Mouse (Mus musculus): Measurements from ENCODE around the gene Mnd1. TPM values are rescaled to one million over a fixed set of nuclear protein-coding genes. Genes with fewer than 3 reads are reported as not detected.

Mnd1 gene
- total RNA-seq, 2 experiments from 2014 or later = 0.68 to 0.96 TPM

DNA sequence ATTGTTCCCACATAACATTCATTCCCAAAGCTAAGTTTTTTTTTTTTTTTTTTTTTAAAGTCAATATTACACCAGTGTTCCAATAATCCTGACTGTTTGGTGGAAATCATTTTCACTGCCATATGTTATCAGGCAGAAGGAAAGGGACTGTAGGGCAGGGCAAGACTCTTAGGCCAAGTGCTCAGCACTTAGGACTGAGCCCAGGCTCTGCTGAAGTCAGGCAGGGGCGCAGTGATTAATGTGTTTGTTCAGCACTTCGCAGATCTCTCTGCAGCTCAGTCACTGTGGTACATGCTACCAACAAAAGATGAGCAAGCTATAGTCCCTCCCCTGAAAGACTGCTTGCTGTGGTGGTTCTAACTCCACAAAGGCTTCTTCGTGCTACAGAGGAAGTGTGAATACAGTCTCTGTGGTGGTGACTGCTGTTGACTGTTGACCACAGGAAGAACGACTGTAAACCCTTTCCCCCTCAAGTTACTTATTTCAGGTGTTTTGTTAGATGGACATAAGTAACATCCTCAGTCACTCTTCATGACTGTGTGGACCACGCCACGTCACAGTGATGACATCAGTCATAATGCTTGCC, 29.8 kb downstream of the Mnd1 start:
- no peak for TF ChIP-seq CTCF (IDR thresholded peaks at IDR 0.05)
- H3K27ac ChIP-seq = no peak overlapping the region
- no peak for DNase-seq (ENCODE audit: extremely low spot score in 1 of 2, low spot score in 2 of 2)
- H3K4me3 ChIP-seq = no peak overlapping the region
- intact Hi-C loops (cut with DNase I) = loop anchor here (5.0 to 10.0 kb wide), 2 partner anchors 83 to 211 kb away; partner anchors contain the start of gene Tmem131l

DNA sequence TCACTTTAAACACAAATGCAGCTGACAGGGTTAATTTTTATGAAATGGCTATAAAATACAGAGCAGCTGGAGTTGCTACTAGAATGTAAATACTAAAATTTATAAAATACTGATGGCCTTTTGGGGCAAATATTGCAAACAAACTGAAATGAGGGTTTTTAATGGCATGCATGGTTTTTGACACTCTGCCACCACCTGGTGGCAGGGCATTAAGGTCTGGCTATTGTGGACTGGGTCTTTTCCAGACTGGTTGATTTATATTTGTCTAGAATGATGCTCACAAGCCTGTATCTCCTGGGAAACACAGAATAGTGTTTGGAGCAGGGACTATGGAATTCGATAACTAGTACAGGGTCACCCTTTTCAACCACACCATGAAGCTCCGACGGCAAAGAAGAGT, 32.1 kb downstream of the Mnd1 start:
- peak in 1 of 2 experiments; percentile 17 for DNase-seq (ENCODE audit: extremely low spot score in 1 of 2, low spot score in 2 of 2)
- peak; percentile 69 for TF ChIP-seq CTCF (IDR thresholded peaks at IDR 0.05)
- H3K4me3 ChIP-seq = no peak overlapping the region
- intact Hi-C loops (cut with DNase I) = loop anchor here (1.0 to 10.0 kb wide), 2 partner anchors 176 to 209 kb away; no protein-coding TSS in a partner anchor
- no peak overlapping the region for H3K27ac ChIP-seq

DNA sequence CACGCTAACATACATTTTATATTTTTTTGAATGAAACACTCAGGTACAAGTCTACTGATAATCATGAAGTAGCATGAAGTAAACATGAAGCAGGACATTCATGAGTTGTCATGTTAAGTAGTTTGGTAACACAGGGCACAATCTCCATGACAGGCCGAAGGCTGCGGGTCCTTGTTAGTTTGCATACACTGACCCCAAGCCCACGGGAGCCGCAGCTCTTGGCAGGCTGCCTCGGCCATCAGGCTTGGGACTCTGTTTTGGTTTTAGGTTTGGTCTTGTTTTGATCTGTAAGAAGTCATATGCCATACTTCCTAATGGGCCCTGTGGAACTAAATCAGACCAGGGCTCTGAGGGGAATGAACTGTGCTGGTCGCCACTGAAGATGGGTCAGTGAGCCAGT, 36.9 kb downstream of the Mnd1 start:
- no peak overlapping the region for H3K27ac ChIP-seq
- no peak for TF ChIP-seq CTCF (IDR thresholded peaks at IDR 0.05)
- H3K4me3 ChIP-seq = no peak overlapping the region
- no peak for DNase-seq (ENCODE audit: extremely low spot score in 1 of 2, low spot score in 2 of 2)
- intact Hi-C loops (cut with DNase I) = no loop called here

DNA sequence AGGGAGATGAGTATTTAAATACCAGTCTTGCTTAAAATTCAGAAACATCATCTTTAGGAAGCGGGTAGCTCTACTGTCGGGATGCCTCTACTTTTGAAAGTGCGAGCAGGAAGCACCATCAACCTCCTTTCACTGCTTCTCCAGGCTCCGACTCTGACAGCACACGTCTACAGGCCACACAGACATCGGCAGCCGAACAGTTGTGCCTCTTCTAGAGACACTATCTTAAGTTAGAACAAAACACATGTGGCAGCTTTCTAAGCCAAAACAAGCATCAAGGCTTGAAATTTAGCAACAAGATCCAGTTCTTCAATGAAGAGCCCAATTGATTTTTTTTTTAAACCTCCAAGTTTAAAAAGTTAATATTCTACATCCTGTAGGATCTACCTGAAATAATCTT, 37.4 kb downstream of the Mnd1 start:
- intact Hi-C loops (cut with DNase I) = no loop called here
- TF ChIP-seq CTCF (IDR thresholded peaks at IDR 0.05) = no peak
- DNase-seq (ENCODE audit: extremely low spot score in 1 of 2, low spot score in 2 of 2) = no peak
- H3K4me3 ChIP-seq = no peak overlapping the region
- H3K27ac ChIP-seq = no peak overlapping the region

DNA sequence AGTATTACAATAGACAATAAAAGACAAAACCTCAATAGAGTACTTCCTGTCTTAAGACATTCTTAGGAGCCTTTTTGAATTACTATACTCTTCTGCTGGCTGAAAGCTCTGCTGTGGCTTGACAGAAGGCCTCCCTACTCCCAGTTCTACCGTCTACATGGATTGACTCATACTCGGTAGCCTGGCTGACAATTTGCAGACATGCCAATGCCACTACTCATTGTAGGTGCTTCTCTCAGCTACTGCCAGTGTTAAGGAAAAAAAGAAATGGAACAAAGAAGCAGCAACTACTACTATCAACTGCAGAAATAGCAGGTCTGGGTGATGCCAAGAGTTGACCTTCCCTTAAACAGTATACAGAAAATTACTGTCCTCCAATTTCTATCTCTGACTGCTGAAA, 47.0 kb downstream of the Mnd1 start:
- no peak overlapping the region for H3K27ac ChIP-seq
- no peak overlapping the region for H3K4me3 ChIP-seq
- intact Hi-C loops (cut with DNase I) = no loop called here
- no peak for DNase-seq (ENCODE audit: extremely low spot score in 1 of 2, low spot score in 2 of 2)
- no peak for TF ChIP-seq CTCF (IDR thresholded peaks at IDR 0.05)

DNA sequence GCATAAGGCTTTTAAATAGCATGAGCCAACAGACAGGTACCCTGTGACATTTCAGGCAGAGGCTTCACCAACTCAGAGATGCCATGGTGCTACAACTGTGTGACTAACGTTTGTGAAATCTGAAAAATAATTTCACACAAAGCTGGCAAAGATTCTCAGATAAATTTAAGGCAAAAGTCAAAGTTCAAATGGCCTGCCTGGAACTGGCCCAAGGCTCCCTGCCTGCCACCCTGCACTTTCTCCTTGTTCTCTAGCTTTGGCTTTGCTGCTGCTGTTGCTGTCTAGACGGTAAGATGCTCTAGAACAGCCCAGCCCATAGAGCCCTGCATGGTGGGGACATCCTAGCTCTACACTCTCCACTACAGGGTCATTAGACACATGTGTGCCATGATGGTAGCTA, 49.5 kb downstream of the Mnd1 start:
- TF ChIP-seq CTCF (IDR thresholded peaks at IDR 0.05) = no peak

DNA sequence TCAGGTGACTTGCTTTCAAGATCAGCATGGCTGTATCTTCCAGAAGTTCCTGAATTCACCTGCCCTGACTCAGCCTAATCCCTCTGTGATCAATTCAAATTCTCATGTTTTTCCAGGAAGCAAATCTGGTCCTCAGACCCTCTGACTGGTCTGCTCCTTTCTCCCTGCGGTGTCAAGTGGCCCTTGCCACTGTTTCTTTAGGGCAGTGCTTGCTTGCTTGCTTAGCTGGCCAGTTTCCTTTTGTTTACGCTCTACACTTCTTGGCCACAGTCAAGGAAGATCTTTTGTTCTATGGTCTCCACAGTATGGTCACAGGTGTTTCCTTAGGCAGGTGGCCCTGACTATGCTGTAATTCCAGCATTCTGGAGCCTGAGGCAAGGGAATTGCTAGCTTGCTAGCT, 52.0 kb downstream of the Mnd1 start:
- H3K4me3 ChIP-seq = no peak overlapping the region
- intact Hi-C loops (cut with DNase I) = no loop called here
- TF ChIP-seq CTCF (IDR thresholded peaks at IDR 0.05) = no peak
- DNase-seq (ENCODE audit: extremely low spot score in 1 of 2, low spot score in 2 of 2) = no peak
- no peak overlapping the region for H3K27ac ChIP-seq

More for the DNA sequence above, 49.5 kb downstream of the Mnd1 start:
- intact Hi-C loops (cut with DNase I) = no loop called here
- Histone ChIP-seq H3K4me3 (no peak overlapping the region), H3K27ac (no peak overlapping the region)
- no peak for DNase-seq (ENCODE audit: extremely low spot score in 1 of 2, low spot score in 2 of 2)

DNA sequence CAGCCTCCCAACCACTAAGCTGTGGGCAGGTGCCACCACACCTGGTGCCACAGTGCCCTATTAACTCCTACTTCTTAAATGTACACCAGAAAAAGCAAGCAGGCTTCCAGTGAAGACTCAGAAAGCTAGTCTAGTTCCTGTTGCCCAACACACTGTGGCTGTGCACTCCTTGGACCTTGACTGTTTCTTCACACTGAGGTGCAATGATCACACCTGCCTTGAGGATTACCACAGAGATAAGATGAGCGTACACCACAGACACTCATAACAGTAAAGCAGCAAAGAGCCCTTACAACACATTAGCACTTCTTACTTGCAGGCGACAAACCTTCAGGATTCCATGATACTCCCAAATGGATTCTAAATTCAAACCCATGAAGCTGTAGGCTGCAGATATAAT, 62.7 kb downstream of the Mnd1 start:
- no peak for TF ChIP-seq CTCF (IDR thresholded peaks at IDR 0.05)
- DNase-seq (ENCODE audit: extremely low spot score in 1 of 2, low spot score in 2 of 2) = no peak
- Histone ChIP-seq H3K27ac (no peak overlapping the region), H3K4me3 (no peak overlapping the region)
- intact Hi-C loops (cut with DNase I) = no loop called here

DNA sequence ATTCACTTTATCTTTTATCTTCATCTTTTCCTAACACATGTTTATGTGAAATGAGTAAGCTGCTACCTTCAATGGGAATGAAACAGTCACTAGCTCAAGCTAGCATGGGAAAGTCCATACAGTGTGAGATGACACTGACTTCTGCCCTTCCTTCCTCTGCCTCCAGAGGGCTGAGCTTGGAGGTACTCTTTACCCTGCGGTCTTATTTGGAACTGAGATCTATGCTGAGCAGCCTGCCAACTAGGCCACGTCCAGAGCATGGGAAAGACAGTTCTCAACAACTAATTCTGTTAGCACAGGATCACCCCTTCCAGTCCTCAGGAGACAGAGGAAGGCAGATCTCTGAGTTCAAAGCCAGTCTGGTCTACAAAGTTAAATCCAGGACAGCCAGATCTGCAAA, 64.6 kb downstream of the Mnd1 start:
- intact Hi-C loops (cut with DNase I) = no loop called here
- peak; percentile 20 for TF ChIP-seq CTCF (IDR thresholded peaks at IDR 0.05)
- DNase-seq (ENCODE audit: extremely low spot score in 1 of 2, low spot score in 2 of 2) = no peak
- Histone ChIP-seq H3K27ac (no peak overlapping the region), H3K4me3 (no peak overlapping the region)

DNA sequence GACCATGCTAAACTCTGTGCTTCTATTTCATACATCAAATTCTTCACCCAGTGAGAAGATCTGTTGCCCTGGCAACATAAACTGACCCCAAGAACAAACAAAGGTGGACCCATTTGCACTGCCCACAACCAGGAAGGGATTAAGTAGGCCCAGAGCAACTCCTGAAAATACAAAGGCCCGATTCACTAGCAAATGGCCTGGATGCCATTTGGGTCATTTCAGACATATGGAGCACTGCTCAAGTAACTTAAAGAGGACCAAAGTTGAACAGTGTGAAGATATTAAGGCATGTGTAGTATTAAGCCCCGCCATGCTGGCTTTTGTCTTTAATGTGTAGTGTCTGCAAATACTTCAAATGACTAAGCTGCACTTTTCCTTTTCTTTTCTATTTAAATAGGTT, 68.7 kb downstream of the Mnd1 start:
- intact Hi-C loops (cut with DNase I) = no loop called here
- Histone ChIP-seq H3K27ac (no peak overlapping the region), H3K4me3 (no peak overlapping the region)
- TF ChIP-seq CTCF (IDR thresholded peaks at IDR 0.05) = no peak
- DNase-seq (ENCODE audit: extremely low spot score in 1 of 2, low spot score in 2 of 2) = no peak

DNA sequence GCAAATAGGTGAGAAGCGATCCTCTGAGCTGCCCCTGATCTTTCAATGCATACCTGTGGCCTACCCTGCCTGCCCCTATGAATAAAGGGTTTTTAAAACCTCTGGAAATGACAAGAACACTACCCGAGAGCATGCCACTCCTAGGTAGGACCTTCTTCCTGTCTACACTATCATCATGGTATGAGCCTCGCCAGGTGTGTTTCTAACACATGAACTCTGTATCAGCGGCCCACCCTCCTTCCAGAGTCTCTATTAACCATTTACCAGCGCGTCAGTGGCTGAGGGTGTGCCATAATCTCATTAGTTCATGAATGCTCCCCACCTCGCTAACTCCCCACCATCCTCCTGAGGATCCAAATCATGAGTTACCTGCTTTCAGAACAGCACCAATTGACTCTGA, 69.2 kb downstream of the Mnd1 start:
- no peak overlapping the region for H3K4me3 ChIP-seq
- no peak overlapping the region for H3K27ac ChIP-seq
- no peak for DNase-seq (ENCODE audit: extremely low spot score in 1 of 2, low spot score in 2 of 2)
- no peak for TF ChIP-seq CTCF (IDR thresholded peaks at IDR 0.05)
- intact Hi-C loops (cut with DNase I) = no loop called here

DNA sequence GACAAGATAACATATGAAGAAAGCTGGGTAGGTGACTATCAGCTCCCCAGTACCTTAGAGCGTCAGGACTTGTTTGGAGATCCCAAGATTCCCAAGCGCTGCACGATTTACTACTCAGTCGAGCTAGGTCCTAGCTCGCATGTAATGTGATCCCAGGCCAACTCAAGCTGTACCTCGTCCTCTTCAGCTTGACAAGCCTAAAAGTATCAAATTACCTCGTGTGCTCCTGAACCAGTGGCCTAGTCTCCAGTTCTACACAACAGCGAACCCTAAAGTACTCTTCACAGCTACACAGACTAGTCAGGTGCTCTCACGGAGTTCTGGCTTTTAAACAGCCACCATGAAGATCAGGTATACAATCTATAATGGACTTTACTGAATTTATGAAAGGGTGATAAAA, 70.2 kb downstream of the Mnd1 start:
- Histone ChIP-seq H3K27ac (no peak overlapping the region), H3K4me3 (no peak overlapping the region)
- intact Hi-C loops (cut with DNase I) = no loop called here
- TF ChIP-seq CTCF (IDR thresholded peaks at IDR 0.05) = no peak
- no peak for DNase-seq (ENCODE audit: extremely low spot score in 1 of 2, low spot score in 2 of 2)

DNA sequence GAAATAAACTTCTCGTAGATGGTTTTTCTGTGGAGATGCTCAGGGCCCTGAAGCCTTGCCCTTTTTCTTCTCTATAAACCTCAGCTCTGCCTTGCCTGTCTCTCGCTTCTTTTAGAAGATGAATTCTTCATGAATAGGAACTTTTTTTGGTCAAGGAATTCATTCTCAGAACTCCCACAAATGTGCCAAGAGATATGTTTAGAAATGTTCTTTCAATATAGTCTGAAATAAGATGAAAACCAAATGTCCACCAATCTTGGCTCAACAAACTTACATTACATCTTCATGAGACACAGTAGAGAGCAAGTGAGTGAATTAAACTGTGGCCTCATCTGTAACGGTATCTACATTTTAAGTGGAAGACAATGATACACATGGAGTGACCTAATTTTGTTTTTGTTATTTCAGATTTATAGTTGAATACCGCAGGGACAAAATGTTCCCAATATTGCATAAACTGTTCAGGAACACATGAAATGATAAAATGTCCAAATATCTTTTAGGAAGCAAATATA, 74.3 kb downstream of the Mnd1 start:
- Histone ChIP-seq H3K4me3 (no peak overlapping the region), H3K27ac (no peak overlapping the region)
- no peak for DNase-seq (ENCODE audit: extremely low spot score in 1 of 2, low spot score in 2 of 2)
- intact Hi-C loops (cut with DNase I) = no loop called here
- TF ChIP-seq CTCF (IDR thresholded peaks at IDR 0.05) = no peak
